In genomic region chr9:57017631-57018030, GRCm38 (mm10) we compare ENCODE assay signal across 23 mouse cellular contexts. TPM values are rescaled to one million over a fixed set of nuclear protein-coding genes. Genes with fewer than 3 reads are reported as not detected.
DNase-seq lines count a peak whose midpoint lies in the region; ATAC-seq and TF ChIP-seq lines count a peak whose summit lies in the region.
"Had no signal": no experiment of that assay in that cellular context is flagged by ENCODE, and none has a peak within 500 bp of the region (broad histone marks: within the 10 kb centered on the region; RNA-seq: fewer than 3 reads in every experiment).

No protein-coding gene starts in this region.

- no peak overlapping the region for H3K27ac ChIP-seq in kidney, adult 2 months (ENCODE audit: insufficient read depth, low read depth, low read length)
- H3K27ac ChIP-seq in lung, embryonic 15.5 days: 0 out of 2 replicates have a peak overlapping the region, but pooled peaks have one; percentile 4
- no peak overlapping the region for H3K27ac ChIP-seq in gastrocnemius, adult 2 months
- H3K27ac ChIP-seq: forebrain, embryonic 10.5 days; forebrain, embryonic 15.5 days; heart, embryonic 13.5 days; hindbrain, embryonic 14.5 days; kidney, embryonic 15.5 days; liver, embryonic 13.5 days; macrophage; midbrain, embryonic 13.5 days; neural tube, embryonic 13.5 days had no signal

- WGBS in kidney, adult 2 months: 57% methylated on average over 1 of the region's 1 CpGs
- 71% methylated on average over 1 of the region's 1 CpGs for WGBS in lung, embryonic 15.5 days

- no peaks in the 10 kb centered on the region for H3K27me3 ChIP-seq in kidney, adult 2 months (replicated peaks; ENCODE audit: control insufficient read depth, insufficient read depth, low read length)
- no peaks in the 10 kb centered on the region for H3K27me3 ChIP-seq in lung, embryonic 15.5 days
- H3K27me3 ChIP-seq: forebrain, embryonic 15.5 days; heart, embryonic 13.5 days; kidney, embryonic 15.5 days; liver, embryonic 13.5 days; midbrain, embryonic 13.5 days; neural tube, embryonic 13.5 days had no signal

- H3K4me1 ChIP-seq in kidney, adult 2 months (ENCODE audit: control insufficient read depth, insufficient read depth, low read length): peaks cover 2% of the 10 kb centered on the region; the same call in 1 of the 2 replicates
- 0 out of 2 replicates have a peak, but pooled peaks cover 6% of the 10 kb centered on the region for H3K4me1 ChIP-seq in lung, embryonic 15.5 days
- H3K4me1 ChIP-seq: forebrain, embryonic 15.5 days; kidney, embryonic 15.5 days; liver, embryonic 13.5 days; midbrain, embryonic 13.5 days; neural tube, embryonic 13.5 days had no signal

- TF ChIP-seq POLR2A in kidney, adult 2 months (IDR thresholded peaks at IDR 0.05; ENCODE audit: low read depth, low read length): no peak

- H3K4me3 ChIP-seq in kidney, adult 2 months (ENCODE audit: insufficient read depth, low read depth, low read length): no peak overlapping the region
- no peak overlapping the region for H3K4me3 ChIP-seq in lung, embryonic 15.5 days
- no peak overlapping the region for H3K4me3 ChIP-seq in gastrocnemius, adult 2 months
- H3K4me3 ChIP-seq: forebrain, embryonic 10.5 days; forebrain, embryonic 15.5 days; heart, embryonic 13.5 days; kidney, embryonic 15.5 days; liver, embryonic 13.5 days; midbrain, embryonic 13.5 days; neural tube, embryonic 13.5 days had no signal

- H3K9ac ChIP-seq in lung, embryonic 15.5 days: no peak overlapping the region
- H3K9ac ChIP-seq: forebrain, embryonic 15.5 days; heart, embryonic 13.5 days; hindbrain, embryonic 14.5 days; kidney, embryonic 15.5 days; liver, embryonic 13.5 days; midbrain, embryonic 13.5 days; neural tube, embryonic 13.5 days had no signal

- TF ChIP-seq CTCF in kidney, adult 2 months (conservative IDR thresholded peaks at IDR 0.05; ENCODE audit: insufficient read depth, insufficient read length, low read depth, low read length): no peak
- TF ChIP-seq CTCF in gastrocnemius, adult 2 months (IDR thresholded peaks at IDR 0.05): no peak

- no peak; the same call in 1 of the 2 replicates for ATAC-seq in lung, embryonic 15.5 days (ENCODE audit: borderline replicate concordance, extremely low read depth, low FRiP score, low TSS enrichment)
- ATAC-seq: forebrain, embryonic 15.5 days; intestine, postnatal 0 days; midbrain, embryonic 13.5 days had no signal

- H3K36me3 ChIP-seq in kidney, adult 2 months (ENCODE audit: control insufficient read depth, insufficient read depth, low read length): no peaks in the 10 kb centered on the region; the same call in 1 of the 2 replicates
- peaks cover 30% of the 10 kb centered on the region for H3K36me3 ChIP-seq in lung, embryonic 15.5 days

- no peaks in the 10 kb centered on the region; the same call in 1 of the 2 replicates for H3K9me3 ChIP-seq in lung, embryonic 15.5 days
- H3K9me3 ChIP-seq: forebrain, embryonic 15.5 days; liver, embryonic 13.5 days; midbrain, embryonic 13.5 days; neural tube, embryonic 13.5 days had no signal

- intact Hi-C loops in gastrocnemius, adult 2 months (cut with DNase I): no loop called here

- peak; percentile 35 for DNase-seq in kidney, adult 2 months
- DNase-seq in kidney, postnatal 36 days: no peak
- DNase-seq in lung, postnatal 10 days: no peak
- peak; percentile 8 for DNase-seq in NIH3T3 (ENCODE audit: low read depth)
- peak; percentile 28 for DNase-seq in lung, postnatal 36 days
- DNase-seq in gastrocnemius, adult 2 months: no peak
- DNase-seq: adrenal gland, adult 8-10 months; cerebellum, adult 8-10 months; cerebellum, postnatal 25 days; heart, postnatal 10 days; kidney, postnatal 25 days; layer of hippocampus, adult 9-11 months; liver, embryonic 13.5 days had no signal

- H3K4me2 ChIP-seq in lung, embryonic 15.5 days: no peak overlapping the region
- H3K4me2 ChIP-seq: forebrain, embryonic 15.5 days; heart, embryonic 13.5 days; hindbrain, embryonic 14.5 days; kidney, embryonic 15.5 days; liver, embryonic 13.5 days; midbrain, embryonic 13.5 days; neural tube, embryonic 13.5 days had no signal

RNA-seq across cellular contexts. Expression of gene Ptpn9, which starts 22.9 kb away (rescaled TPM):
- 20.7 and 26.6 TPM in 2 replicates for polyA plus RNA-seq in kidney, adult 2 months (2012; rRNA removed)
- 25.5 and 26.4 TPM in 2 replicates for polyA plus RNA-seq in lung, embryonic 15.5 days (2015; fragmentation: Nextera tagmentation; extraction: Ambion mirVana)
- 1 to 10 TPM; 3.1 to 5.0 TPM for total RNA-seq in gastrocnemius, adult 2 months (2021)

RNA-seq across cellular contexts. Expression of gene Sin3a, which starts 54.2 kb away (rescaled TPM):
- 58.6 and 70.1 TPM in 2 replicates for polyA plus RNA-seq in kidney, adult 2 months (2012; rRNA removed)
- polyA plus RNA-seq in lung, embryonic 15.5 days (2015; fragmentation: Nextera tagmentation; extraction: Ambion mirVana): 33.5 and 33.9 TPM in 2 replicates
- 10 to 100 TPM; 17.1 to 18.7 TPM for total RNA-seq in gastrocnemius, adult 2 months (2021)

Comparison
In these comparisons a context has a peak if more than half of its experiments do, and no peak if none do; other contexts are left out.
1. DNase-seq: peak in kidney, adult 2 months (single experiment), NIH3T3 (single experiment) and lung, postnatal 36 days (single experiment); none in kidney, postnatal 36 days (0 of 2), lung, postnatal 10 days (single experiment) and gastrocnemius, adult 2 months (single experiment).